Mouse (Mus musculus): ENCODE measurements around the gene Zbtb9.

Zbtb9 gene

GRCm38 (mm10) chr17:27017564-27018499 is 44.9 kb downstream of the Zbtb9 start:
- peak; percentile 71 for DNase-seq (ENCODE audit: low spot score)

- no peak for DNase-seq (ENCODE audit: low spot score)
Measured at GRCm38 (mm10) chr17:27018555-27019196, 45.7 kb downstream of the Zbtb9 start.

- DNase-seq (ENCODE audit: low spot score) = no peak
Measured at GRCm38 (mm10) chr17:27021076-27021475, 48.1 kb downstream of the Zbtb9 start.

GRCm38 (mm10) chr17:27021736-27022135 is 48.8 kb downstream of the Zbtb9 start:
- no peak for DNase-seq (ENCODE audit: low spot score)

GRCm38 (mm10) chr17:27023342-27023741 is 50.4 kb downstream of the Zbtb9 start:
- no peak for DNase-seq (ENCODE audit: low spot score)

- DNase-seq (ENCODE audit: low spot score) = no peak
Measured at GRCm38 (mm10) chr17:27025326-27025902, 52.4 kb downstream of the Zbtb9 start.

- DNase-seq (ENCODE audit: low spot score) = no peak
Measured at GRCm38 (mm10) chr17:27025951-27026350, 53.0 kb downstream of the Zbtb9 start.

- no peak for DNase-seq (ENCODE audit: low spot score)
Measured at GRCm38 (mm10) chr17:27027460-27028283, 54.7 kb downstream of the Zbtb9 start.

- peak; percentile 67 for DNase-seq (ENCODE audit: low spot score)
Measured at GRCm38 (mm10) chr17:27028284-27028795, 55.4 kb downstream of the Zbtb9 start.

- DNase-seq (ENCODE audit: low spot score) = no peak
Measured at GRCm38 (mm10) chr17:27028909-27029308, 55.9 kb downstream of the Zbtb9 start, which contains the start of gene Bak1. TSS of gene Bak1 (minus strand) at chr17:27029009.

GRCm38 (mm10) chr17:27029431-27029830 is 56.5 kb downstream of the Zbtb9 start:
- DNase-seq (ENCODE audit: low spot score) = no peak

- no peak for DNase-seq (ENCODE audit: low spot score)
Measured at GRCm38 (mm10) chr17:27030896-27031295, 57.9 kb downstream of the Zbtb9 start.

- DNase-seq (ENCODE audit: low spot score) = no peak
Measured at GRCm38 (mm10) chr17:27032328-27032727, 59.4 kb downstream of the Zbtb9 start.

- peak; percentile 70 for DNase-seq (ENCODE audit: low spot score)
Measured at GRCm38 (mm10) chr17:27032869-27033268, 59.9 kb downstream of the Zbtb9 start.

GRCm38 (mm10) chr17:27036465-27036864 is 63.5 kb downstream of the Zbtb9 start:
- no peak for DNase-seq (ENCODE audit: low spot score)

- no peak for DNase-seq (ENCODE audit: low spot score)
Measured at GRCm38 (mm10) chr17:27038335-27039050, 65.5 kb downstream of the Zbtb9 start.

GRCm38 (mm10) chr17:27039432-27040102 is 66.6 kb downstream of the Zbtb9 start:
- no peak for DNase-seq (ENCODE audit: low spot score)

GRCm38 (mm10) chr17:27040304-27041045 is 67.5 kb downstream of the Zbtb9 start:
- no peak for DNase-seq (ENCODE audit: low spot score)

GRCm38 (mm10) chr17:27041046-27041786 is 68.2 kb downstream of the Zbtb9 start:
- no peak for DNase-seq (ENCODE audit: low spot score)

All from ovary, postnatal 10 days (tissue).